Mouse (Mus musculus) cortical plate, adult 2 months (tissue): Measurements from ENCODE around the gene Mrps6. TPM values are rescaled to one million over a fixed set of nuclear protein-coding genes. Genes with fewer than 3 reads are reported as not detected.
A peak's percentile ranks its signal among the peaks of the same experiment; 100 is the strongest.

ENCODE experiments used
- H3K27ac ChIP-seq: fragments of 200-500 bp; 2 replicates; pipeline ENCODE4 v1.5.1; 2012; ENCODE audit warnings: low read length, control low read depth, inconsistent platforms; ENCODE audit not compliant: insufficient read depth
- H3K4me1 ChIP-seq: fragments of 200-500 bp; 2 replicates; pipeline ENCODE4 v1.6.1; 2011; ENCODE audit warnings: low read length; ENCODE audit not compliant: control insufficient read depth, insufficient read depth
- H3K4me3 ChIP-seq: fragments of 200-500 bp; 2 replicates; pipeline ENCODE4 v1.5.1; 2011; ENCODE audit warnings: mild to moderate bottlenecking, low read length, control low read depth; ENCODE audit not compliant: insufficient read depth
- CTCF ChIP-seq: fragments of 200-500 bp; IDR thresholded peaks from 2 replicates; pipeline ENCODE4 v1.5.1; 2011; ENCODE audit warnings: mild to moderate bottlenecking, control low read depth, low read length; ENCODE audit not compliant: insufficient read depth; ENCODE audit errors: extremely low read depth
- POLR2A ChIP-seq: fragments of 200-500 bp; IDR thresholded peaks from 2 replicates; pipeline ENCODE4 v1.6.1; 2011; ENCODE audit warnings: mild to moderate bottlenecking, low read length, control low read depth; ENCODE audit not compliant: insufficient read depth; ENCODE audit errors: extremely low read depth
- polyA plus RNA-seq: library from polyadenylated mRNA; depleted of rRNA; stranded (reverse); fragments of >200 nt; gene quantifications from 2 replicates; pipeline ENCODE4 v1.2.3, GENCODE M21; 2012; rRNA removed

Gene Mrps6
- polyA plus RNA-seq, 1 experiment = 51.8 TPM

- H3K27ac ChIP-seq = no peak overlapping the region
- H3K4me3 ChIP-seq = no peak overlapping the region
- TF ChIP-seq POLR2A (no peak), CTCF (no peak)
- peaks cover 7% of the 10 kb centered on the region for H3K4me1 ChIP-seq
Measured at GRCm38 (mm10) chr16:92140328-92140727, 82.3 kb downstream of the Mrps6 start.

DNA sequence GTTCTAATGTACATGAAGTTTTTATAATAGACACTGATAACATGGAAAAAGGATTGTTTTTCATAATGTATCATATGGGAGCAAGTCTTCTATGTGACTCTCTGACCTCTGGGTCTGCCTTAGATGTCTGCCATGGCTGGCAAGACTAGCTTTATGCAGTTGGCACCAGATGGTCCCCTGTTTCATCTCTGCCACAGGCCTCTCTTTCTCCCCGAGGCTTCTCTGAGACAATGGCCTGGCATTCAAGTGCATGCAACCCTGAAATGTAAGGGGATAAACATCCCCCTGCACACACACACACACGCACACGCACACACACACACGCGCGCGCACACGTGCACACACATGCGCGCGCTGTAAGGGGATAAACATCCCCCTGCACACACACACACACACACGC is 83.0 kb downstream of the Mrps6 start:
- no peak overlapping the region for H3K27ac ChIP-seq
- H3K4me1 ChIP-seq = peaks cover 7% of the 10 kb centered on the region
- TF ChIP-seq POLR2A = no peak
- H3K4me3 ChIP-seq = no peak overlapping the region

- TF ChIP-seq CTCF (no peak), POLR2A (no peak)
- peaks cover 7% of the 10 kb centered on the region for H3K4me1 ChIP-seq
- H3K4me3 ChIP-seq = no peak overlapping the region
- H3K27ac ChIP-seq = no peak overlapping the region
Measured at GRCm38 (mm10) chr16:92142426-92143012, 84.4 kb downstream of the Mrps6 start.

GRCm38 (mm10) chr16:92147631-92148366 is 89.7 kb downstream of the Mrps6 start:
- Histone ChIP-seq H3K4me3 (no peak overlapping the region), H3K4me1 (no peaks in the 10 kb centered on the region), H3K27ac (no peak overlapping the region)
- TF ChIP-seq POLR2A = no peak
- no peak for TF ChIP-seq CTCF

DNA sequence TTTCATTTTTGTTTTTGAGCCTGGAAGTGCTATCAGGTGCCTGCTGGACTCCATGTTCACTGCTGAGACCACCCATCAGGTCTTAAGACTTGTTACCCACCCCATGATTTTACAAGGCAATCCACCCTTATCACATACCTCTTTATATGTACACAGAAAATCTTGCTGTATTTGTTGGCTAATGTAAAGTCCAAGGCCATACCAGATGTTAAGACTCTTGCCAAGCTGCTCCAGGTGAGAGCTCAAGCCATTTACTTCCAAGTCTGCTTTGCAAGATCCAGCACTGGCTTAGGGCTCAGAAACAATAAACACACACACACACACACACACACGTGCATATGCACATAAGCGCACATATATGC is 90.3 kb downstream of the Mrps6 start:
- no peak overlapping the region for H3K4me3 ChIP-seq

DNA sequence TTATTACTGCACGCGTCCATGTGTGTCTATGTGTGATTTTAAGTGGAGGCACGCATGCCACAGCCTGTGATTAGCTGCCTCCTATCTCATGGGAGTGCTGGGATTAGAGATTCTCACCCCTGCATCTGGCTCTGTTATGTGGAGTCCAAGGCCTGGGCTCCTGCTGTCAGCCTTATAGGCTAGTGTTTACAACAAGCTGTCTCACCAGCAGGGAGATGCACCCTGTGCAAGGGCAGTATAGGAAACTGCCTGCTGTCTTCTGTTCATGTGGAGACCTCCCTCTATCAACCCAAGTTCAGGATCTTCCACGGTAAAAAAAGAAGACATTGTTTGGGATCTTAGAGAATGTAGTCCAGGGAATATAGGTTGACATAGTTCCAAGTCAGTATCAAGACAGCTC is 92.9 kb downstream of the Mrps6 start:
- no peaks in the 10 kb centered on the region for H3K4me1 ChIP-seq

More for the DNA sequence above, 90.3 kb downstream of the Mrps6 start:
- no peak for TF ChIP-seq CTCF
- H3K4me1 ChIP-seq = no peaks in the 10 kb centered on the region
- no peak overlapping the region for H3K27ac ChIP-seq

GRCm38 (mm10) chr16:92158021-92158455 is 100.0 kb downstream of the Mrps6 start:
- no peak for TF ChIP-seq CTCF
- TF ChIP-seq POLR2A = no peak
- Histone ChIP-seq H3K4me3 (peak overlapping the region; percentile 23), H3K4me1 (peaks cover 9% of the 10 kb centered on the region)

More for the DNA sequence above, 92.9 kb downstream of the Mrps6 start:
- Histone ChIP-seq H3K4me3 (no peak overlapping the region), H3K27ac (no peak overlapping the region)
- TF ChIP-seq CTCF = no peak
- TF ChIP-seq POLR2A = no peak

DNA sequence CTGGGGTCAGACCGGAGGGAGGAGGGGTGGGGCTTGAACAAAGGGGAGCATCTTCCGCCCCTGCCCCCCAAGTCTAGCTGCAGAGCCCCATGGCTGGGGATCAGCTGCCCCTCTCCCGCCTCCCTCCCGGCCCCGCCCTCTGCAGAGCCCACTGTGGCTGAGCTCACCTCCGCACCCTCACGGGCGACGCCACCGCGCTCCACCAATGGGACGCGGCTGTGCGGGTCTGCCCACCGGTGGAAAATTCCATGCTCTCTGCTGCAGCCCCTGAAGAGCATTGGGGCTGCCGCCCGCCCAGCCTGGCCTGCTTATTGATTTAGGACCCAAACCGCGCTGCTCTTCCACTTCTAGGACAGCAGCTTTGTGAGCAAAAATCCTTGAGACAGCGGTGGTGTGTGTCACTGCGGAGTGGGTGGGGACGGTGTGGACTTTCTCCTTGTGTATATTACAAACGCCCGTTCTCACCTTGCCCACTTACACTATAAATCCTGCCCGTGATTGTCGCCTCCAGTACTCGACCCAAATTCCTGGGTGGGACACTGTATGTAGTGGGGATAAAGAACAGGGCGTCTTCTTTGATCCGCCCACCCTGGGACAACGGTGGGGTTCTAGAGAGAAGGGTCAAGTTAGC is 100.5 kb downstream of the Mrps6 start:
- TF ChIP-seq POLR2A (peak; percentile 65), CTCF (no peak)

More at GRCm38 (mm10) chr16:92158021-92158455, 100.0 kb downstream of the Mrps6 start:
- no peak overlapping the region for H3K27ac ChIP-seq

DNA sequence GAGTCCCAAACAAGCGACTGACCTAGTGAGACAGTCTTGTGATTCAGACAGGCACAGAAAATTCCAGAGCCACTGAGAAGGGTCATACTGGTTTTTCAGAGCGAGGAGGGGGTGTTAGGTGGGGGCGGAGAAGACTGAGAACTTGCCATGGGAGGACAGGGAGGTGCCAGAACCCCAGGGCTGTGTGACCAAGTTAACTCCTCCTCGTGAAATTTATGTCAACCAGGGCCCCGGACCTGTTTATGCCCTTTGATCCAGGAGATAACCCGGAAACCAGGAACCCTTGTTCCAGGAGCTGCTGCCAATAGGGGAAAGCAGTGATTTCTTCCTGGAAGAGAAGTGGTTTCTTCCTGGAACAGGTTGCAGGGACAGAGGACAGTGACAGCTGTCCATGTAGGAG is 101.0 kb downstream of the Mrps6 start:
- Histone ChIP-seq H3K4me3 (peak overlapping the region; percentile 23; the same call in 1 of the 2 replicates), H3K27ac (peak overlapping the region; percentile 61), H3K4me1 (peaks cover 9% of the 10 kb centered on the region)
- TF ChIP-seq POLR2A = no peak
- TF ChIP-seq CTCF = no peak

More for the DNA sequence above, 100.5 kb downstream of the Mrps6 start:
- peak overlapping the region; percentile 61 for H3K27ac ChIP-seq
- peak overlapping the region; percentile 23 for H3K4me3 ChIP-seq
- peaks cover 9% of the 10 kb centered on the region for H3K4me1 ChIP-seq

Other genes starting within 250 kb of the Mrps6 start
- gene Gm49711, start within 50 bp of the Mrps6 start, polyA plus RNA-seq = 0.08 and 0.17 TPM in 2 replicates
- gene Slc5a3, start 52 bp downstream of the Mrps6 start, polyA plus RNA-seq = 5.0 and 5.1 TPM in 2 replicates
- gene Kcne2, start 234.1 kb downstream of the Mrps6 start, polyA plus RNA-seq = 0.33 and 0.38 TPM in 2 replicates
- 26.7 and 30.2 TPM in 2 replicates for gene Smim11, start 243.0 kb downstream of the Mrps6 start, polyA plus RNA-seq